Mouse (Mus musculus): ENCODE data around the gene Arglu1.

- no peak for TF ChIP-seq CTCF (IDR thresholded peaks at IDR 0.05; ENCODE audit: extremely low read depth, insufficient read depth, low read length)
- TF ChIP-seq POLR2A (IDR thresholded peaks at IDR 0.05; ENCODE audit: extremely low read depth, insufficient read depth, low read length): no peak
These were observed 66.8 kb downstream of the Arglu1 start for GRCm38 (mm10) chr8:8623486-8623885.

Data from cortical plate, adult 2 months (tissue).